Mouse (Mus musculus) frontal cortex, postnatal 25 days (tissue): ENCODE measurements at regions not wholly inside any gene's neighbourhood (a gene's known extent, or its start where the extent isn't known, plus 50 kb on each side); places are given as distances from the start of the nearest gene placed in this dataset.

Experiments
- DNase-seq, 2 experiments: peaks; one replicate each; pipeline ENCODE4 v3.0.0; 2022; ENCODE audit warnings: low spot score in 2 of 2

- DNase-seq, result no peak
Measured at GRCm38 (mm10) chr12:15741219-15741618, 75.5 kb downstream of the Trib2 start.

GRCm38 (mm10) chr12:15738989-15739388, 77.7 kb downstream of the Trib2 start:
- no peak for DNase-seq

- no peak for DNase-seq
Measured at GRCm38 (mm10) chr12:15731261-15731660, 85.5 kb downstream of the Trib2 start.

- no peak for DNase-seq
Measured at GRCm38 (mm10) chr12:15729696-15730095, 87.0 kb downstream of the Trib2 start.

GRCm38 (mm10) chr12:15723529-15723928, 93.2 kb downstream of the Trib2 start:
- DNase-seq, result no peak

- no peak for DNase-seq
Measured at GRCm38 (mm10) chr12:15722161-15722560, 94.6 kb downstream of the Trib2 start.

- no peak for DNase-seq
Measured at GRCm38 (mm10) chr12:15720171-15720570, 96.6 kb downstream of the Trib2 start.

- DNase-seq, result no peak
Measured at GRCm38 (mm10) chr12:15718827-15719226, 97.9 kb downstream of the Trib2 start.

GRCm38 (mm10) chr12:15717989-15718388, 98.7 kb downstream of the Trib2 start:
- no peak for DNase-seq

- DNase-seq, result no peak
Measured at GRCm38 (mm10) chr12:15717342-15717741, 99.4 kb downstream of the Trib2 start.

GRCm38 (mm10) chr12:15713623-15714022, 103.1 kb downstream of the Trib2 start:
- DNase-seq, result no peak

- no peak for DNase-seq
Measured at GRCm38 (mm10) chr12:15707570-15708095, 109.1 kb downstream of the Trib2 start.

GRCm38 (mm10) chr12:15704412-15704811, 112.3 kb downstream of the Trib2 start:
- peak; percentile 6 to 19 for DNase-seq

GRCm38 (mm10) chr12:15702137-15702536, 114.6 kb downstream of the Trib2 start:
- no peak for DNase-seq

- DNase-seq, result no peak
Measured at GRCm38 (mm10) chr12:15698829-15699228, 117.9 kb downstream of the Trib2 start.

GRCm38 (mm10) chr12:15698042-15698771, 118.5 kb downstream of the Trib2 start:
- DNase-seq, result no peak

- no peak for DNase-seq
Measured at GRCm38 (mm10) chr12:15688342-15688741, 128.4 kb downstream of the Trib2 start.

- no peak for DNase-seq
Measured at GRCm38 (mm10) chr12:15684311-15684710, 132.4 kb downstream of the Trib2 start.

GRCm38 (mm10) chr12:15681678-15682355, 134.9 kb downstream of the Trib2 start:
- no peak for DNase-seq

GRCm38 (mm10) chr12:15676127-15676526, 140.6 kb downstream of the Trib2 start:
- no peak for DNase-seq

GRCm38 (mm10) chr12:15659755-15660154, 157.0 kb downstream of the Trib2 start:
- DNase-seq, result no peak

GRCm38 (mm10) chr12:15659332-15659731, 157.4 kb downstream of the Trib2 start:
- DNase-seq, result no peak

- DNase-seq, result no peak
Measured at GRCm38 (mm10) chr12:15657748-15658251, 158.9 kb downstream of the Trib2 start.
